Mouse (Mus musculus): Measurements from ENCODE around the gene Chst15. TPM values are rescaled to one million over a fixed set of nuclear protein-coding genes. Genes with fewer than 3 reads are reported as not detected.

Gene Chst15
- total RNA-seq, 2 experiments from 2014 or later = 34.1 to 34.7 TPM

- DNase-seq = no peak
- intact Hi-C loops (cut with DNase I) = no loop called here
These were observed 20.4 kb upstream of the Chst15 start for GRCm38 (mm10) chr7:132337268-132337917.

- intact Hi-C loops (cut with DNase I) = no loop called here
- DNase-seq = no peak
These were observed 19.8 kb upstream of the Chst15 start for GRCm38 (mm10) chr7:132336781-132337180.

- intact Hi-C loops (cut with DNase I) = no loop called here
- no peak for DNase-seq
These were observed 18.3 kb upstream of the Chst15 start for GRCm38 (mm10) chr7:132335367-132335766.

- intact Hi-C loops (cut with DNase I) = no loop called here
- no peak for DNase-seq
These were observed 16.1 kb upstream of the Chst15 start for GRCm38 (mm10) chr7:132333078-132333477.

GRCm38 (mm10) chr7:132332176-132332575, 15.1 kb upstream of the Chst15 start:
- no peak for DNase-seq
- intact Hi-C loops (cut with DNase I) = no loop called here

GRCm38 (mm10) chr7:132330179-132330578, 13.2 kb upstream of the Chst15 start:
- intact Hi-C loops (cut with DNase I) = no loop called here
- DNase-seq = no peak

GRCm38 (mm10) chr7:132328648-132329047, 11.6 kb upstream of the Chst15 start:
- intact Hi-C loops (cut with DNase I) = no loop called here
- DNase-seq = no peak

- DNase-seq = peak; percentile 41
- intact Hi-C loops (cut with DNase I) = no loop called here
These were observed 8.7 kb upstream of the Chst15 start for GRCm38 (mm10) chr7:132325549-132326331.

- intact Hi-C loops (cut with DNase I) = no loop called here
- no peak for DNase-seq
These were observed 6.4 kb upstream of the Chst15 start for GRCm38 (mm10) chr7:132323430-132323829.

- intact Hi-C loops (cut with DNase I) = no loop called here
- no peak for DNase-seq
These were observed 4.4 kb upstream of the Chst15 start for GRCm38 (mm10) chr7:132321392-132321958.

- peak; percentile 60 for DNase-seq
- intact Hi-C loops (cut with DNase I) = loop anchor here (5.0 kb wide), 4 partner anchors 51 to 236 kb away; no protein-coding TSS in a partner anchor
These were observed 660 bp downstream of the Chst15 start for GRCm38 (mm10) chr7:132316101-132317035.

GRCm38 (mm10) chr7:132315149-132316091, 1.6 kb downstream of the Chst15 start:
- DNase-seq = peak; percentile 93
- intact Hi-C loops (cut with DNase I) = loop anchor here (5.0 kb wide), 4 partner anchors 52 to 237 kb away; no protein-coding TSS in a partner anchor

GRCm38 (mm10) chr7:132312396-132312795, 4.6 kb downstream of the Chst15 start:
- intact Hi-C loops (cut with DNase I) = no loop called here
- peak; percentile 30 for DNase-seq

GRCm38 (mm10) chr7:132308537-132309191, 8.4 kb downstream of the Chst15 start:
- intact Hi-C loops (cut with DNase I) = no loop called here
- no peak for DNase-seq

- intact Hi-C loops (cut with DNase I) = no loop called here
- DNase-seq = no peak
These were observed 9.2 kb downstream of the Chst15 start for GRCm38 (mm10) chr7:132307722-132308271.

GRCm38 (mm10) chr7:132306671-132307412, 10.2 kb downstream of the Chst15 start:
- no peak for DNase-seq
- intact Hi-C loops (cut with DNase I) = no loop called here

GRCm38 (mm10) chr7:132305492-132306375, 11.3 kb downstream of the Chst15 start:
- intact Hi-C loops (cut with DNase I) = no loop called here
- DNase-seq = no peak
